Mouse (Mus musculus): ENCODE measurements around the gene Creld2.

The Creld2 gene

DNA sequence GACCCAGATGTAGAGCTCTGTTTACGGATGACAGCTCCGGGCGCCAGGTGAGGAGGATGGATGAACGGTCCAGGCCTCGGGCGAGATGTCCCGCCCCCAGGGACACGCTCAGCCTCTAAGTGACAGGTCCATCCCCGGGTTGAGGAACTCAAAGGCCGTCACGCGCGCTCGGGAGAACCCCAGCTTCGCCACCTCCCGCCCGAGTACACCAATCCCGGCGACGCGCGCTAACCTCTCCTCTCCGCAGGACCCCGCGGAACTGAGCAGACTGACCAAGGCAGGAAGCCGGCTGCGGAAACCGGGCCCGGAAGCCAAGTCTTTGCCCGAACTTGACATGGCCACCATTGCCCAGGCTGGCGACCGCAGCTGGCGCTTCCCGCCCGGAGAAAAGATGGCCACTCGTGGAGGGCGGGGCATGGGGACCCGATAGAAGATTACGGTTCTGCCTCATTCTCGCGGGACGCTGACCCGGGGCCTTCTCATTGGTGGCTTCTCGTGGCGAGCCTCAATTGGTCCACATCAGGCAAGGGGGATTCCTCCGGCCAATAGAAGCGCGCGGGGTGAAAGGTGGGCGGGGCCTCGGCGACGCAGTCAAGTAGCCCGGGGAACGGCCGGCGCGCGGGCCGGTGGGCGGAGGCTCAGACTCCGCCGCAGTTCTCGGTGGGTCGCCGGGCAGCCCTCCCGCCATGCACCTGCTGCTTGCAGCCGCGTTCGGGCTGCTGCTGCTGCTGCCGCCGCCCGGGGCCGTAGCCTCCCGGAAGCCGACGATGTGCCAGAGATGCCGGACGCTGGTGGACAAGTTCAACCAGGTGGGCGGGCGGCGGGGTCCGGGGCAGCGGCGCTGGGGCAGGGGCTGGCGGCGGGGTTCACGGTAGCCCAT lies at the start of gene Creld2, which contains the start of gene Alg12:
Gene Creld2, plus strand, starts transcription at position 621 of the 880 bp plus-strand sequence.
Gene Alg12, minus strand, starts transcription at position 293 of the 880 bp plus-strand sequence.
- CTCF ChIA-PET, result interaction anchor here (0.6 to 2.5 kb wide), 13 partner anchors 9 to 699 kb away, joined by 3 to 13 read pairs (median 4); partner anchors contain the start of genes Hdac10 (in 1 of the 4) and Ppp6r2 (in 1 of the 4)

DNA sequence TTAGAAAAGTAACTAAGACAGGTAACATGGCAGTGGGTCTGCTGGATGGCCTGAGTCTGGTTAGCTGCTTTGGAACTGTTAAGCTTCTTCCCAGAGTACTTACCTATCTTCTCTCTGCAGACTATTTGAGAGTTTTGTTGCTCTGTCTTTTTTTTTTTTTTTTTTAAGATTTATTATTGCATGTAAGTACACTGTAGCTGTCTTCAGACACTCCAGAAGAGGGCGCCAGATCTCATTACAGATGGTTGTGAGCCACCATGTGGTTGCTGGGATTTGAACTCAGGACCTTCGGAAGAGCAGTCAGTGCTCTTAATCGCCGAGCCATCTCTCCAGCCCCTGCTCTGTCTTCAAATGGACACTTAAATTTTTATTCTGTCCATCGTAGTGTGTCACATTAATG lies 44.8 kb upstream of the Creld2 start:
- CTCF ChIA-PET, result interaction anchor here (0.5 to 1.9 kb wide), 8 partner anchors 10 to 585 kb away, joined by 3 to 7 read pairs (median 4); no protein-coding TSS in a partner anchor
- POLR2A ChIA-PET, result interaction anchor here in 3 of 4 experiments (0.6 to 1.8 kb wide), 10 partner anchors 9 to 147 kb away, joined by 3 to 7 read pairs (median 4); partner anchors contain the start of gene Zbed4 (in 1 of the 3)

More for the DNA sequence above, at the start of gene Creld2, which contains the start of gene Alg12:
- POLR2A ChIA-PET, result interaction anchor here (0.6 to 3.5 kb wide), 62 partner anchors 9 to 694 kb away, joined by 3 to 19 read pairs (median 4); partner anchors contain the start of genes Pim3 (in 3 of the 4), Tubgcp6 (in 2 of the 4) and Zbed4 (in 2 of the 4)

DNA sequence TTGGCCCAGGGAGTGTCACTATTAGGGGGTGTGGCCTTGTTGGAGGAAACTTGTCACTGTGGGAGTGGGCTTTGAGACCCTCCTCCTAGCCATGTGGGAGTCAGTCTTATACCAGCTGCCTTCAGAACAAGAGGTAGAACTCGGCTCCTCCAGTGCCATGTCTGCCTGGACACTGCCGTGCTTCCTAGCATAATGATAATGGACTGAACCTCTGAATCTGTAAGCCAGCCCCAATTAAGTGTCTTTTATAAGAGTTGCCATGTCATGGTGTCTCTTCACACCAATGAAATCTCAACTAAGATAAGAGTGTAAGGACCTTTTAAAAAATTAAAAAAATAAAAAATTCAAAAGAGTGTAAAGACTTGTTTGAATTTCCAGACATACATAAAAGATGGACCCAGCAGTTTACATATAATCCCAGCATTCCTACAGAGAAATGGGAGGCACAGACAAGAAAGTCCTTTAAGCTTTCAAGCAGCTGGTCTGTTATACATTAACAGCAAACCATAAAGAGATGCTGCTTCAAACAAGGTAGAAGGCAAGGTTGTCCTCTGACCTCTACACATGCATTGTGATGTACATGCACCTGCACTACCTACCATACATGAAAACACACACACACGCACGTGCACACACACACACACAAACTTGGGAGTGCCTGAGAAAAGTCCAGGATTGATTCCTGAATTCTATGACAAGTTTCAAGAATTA lies 27.2 kb upstream of the Creld2 start:
- ChIA-PET CTCF (no interaction called here), POLR2A (interaction anchor here in 1 of 4 experiments (1.2 kb wide), 1 partner anchor 83 kb away, joined by 3 read pairs; no protein-coding TSS in a partner anchor)

DNA sequence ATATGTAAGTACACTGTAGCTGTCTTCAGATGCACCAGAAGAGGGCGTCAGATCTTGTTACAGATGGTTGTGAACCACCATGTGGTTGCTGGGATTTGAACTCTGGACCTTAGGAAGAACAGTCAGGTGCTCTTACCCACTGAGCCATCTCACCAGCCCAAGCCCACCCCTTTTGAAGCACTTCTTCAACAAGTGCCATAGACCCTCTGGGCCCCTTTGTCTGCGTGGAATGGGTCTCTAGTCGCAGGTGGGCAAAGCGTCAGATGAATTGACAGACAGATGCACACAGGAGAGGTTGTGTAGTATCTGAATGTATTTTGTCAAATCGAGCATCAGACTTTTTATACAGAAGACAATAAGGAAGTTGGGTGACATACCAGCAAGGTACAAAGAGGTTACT lies 24.7 kb upstream of the Creld2 start:
- POLR2A ChIA-PET, result interaction anchor here in 3 of 4 experiments (0.6 to 2.9 kb wide), 5 partner anchors 14 to 109 kb away, joined by 3 to 9 read pairs (median 4); no protein-coding TSS in a partner anchor
- CTCF ChIA-PET, result interaction anchor here in 1 of 4 experiments (0.6 kb wide), 1 partner anchor 1027 kb away, joined by 7 read pairs; no protein-coding TSS in a partner anchor

DNA sequence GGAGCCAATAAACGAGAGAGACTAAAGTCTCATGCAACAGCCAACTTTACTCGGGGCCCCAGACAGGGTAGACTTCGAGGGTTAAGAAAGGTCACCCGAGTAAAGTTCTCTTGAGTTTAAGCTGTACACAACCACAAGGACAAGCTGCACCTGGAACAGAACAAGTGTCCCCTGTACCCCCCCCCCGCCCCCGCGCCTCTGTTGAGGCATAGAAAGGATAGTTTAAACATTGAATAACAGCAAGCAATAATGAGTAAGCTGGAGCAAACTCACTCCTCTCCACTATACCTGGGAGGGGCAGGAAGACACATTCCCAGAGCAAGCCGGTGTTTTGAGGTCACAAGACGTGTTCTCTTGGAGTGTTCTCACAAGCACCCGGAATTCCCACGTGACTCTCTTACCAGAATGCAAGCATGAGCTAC lies 19.5 kb upstream of the Creld2 start:
- ChIA-PET CTCF (interaction anchor here in 2 of 4 experiments (0.7 to 1.6 kb wide), 5 partner anchors 15 to 515 kb away, joined by 3 to 10 read pairs (median 5); partner anchors contain the start of gene Sbf1 (in 1 of the 2)), POLR2A (interaction anchor here in 3 of 4 experiments (0.7 to 1.8 kb wide), 18 partner anchors 9 to 510 kb away, joined by 3 to 9 read pairs (median 4); partner anchors contain the start of genes Alg12 (in 2 of the 3), Pim3 (in 2 of the 3), Creld2 (in 1 of the 3) and Zbed4 (in 1 of the 3))

DNA sequence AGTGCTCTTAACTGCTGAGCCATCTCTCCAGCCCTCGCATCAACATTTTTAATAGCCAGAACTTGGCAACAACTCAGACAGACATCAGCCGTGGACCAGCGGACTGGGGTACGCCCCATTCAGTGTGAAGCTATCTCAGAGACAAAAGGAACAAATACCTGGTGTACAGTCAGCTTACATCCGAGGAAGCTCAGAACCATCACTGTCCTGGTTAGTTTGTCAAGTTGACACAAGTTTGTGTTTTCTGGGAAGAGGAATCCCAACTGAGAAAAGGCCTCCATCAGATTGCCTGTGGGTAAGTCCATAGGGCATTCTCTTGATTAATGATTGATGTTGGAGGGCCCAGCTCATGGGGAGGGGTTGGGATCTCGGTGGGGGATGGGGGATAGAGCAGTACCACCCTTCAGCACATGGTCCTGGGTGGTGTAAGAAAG lies 18.5 kb upstream of the Creld2 start:
- ChIA-PET CTCF (interaction anchor here in 2 of 4 experiments (0.6 to 2.1 kb wide), 5 partner anchors 14 to 514 kb away, joined by 3 to 8 read pairs (median 5); partner anchors contain the start of gene Sbf1 (in 1 of the 2)), POLR2A (interaction anchor here in 3 of 4 experiments (0.5 to 1.9 kb wide), 16 partner anchors 8 to 92 kb away, joined by 3 to 9 read pairs (median 4); partner anchors contain the start of genes Alg12 (in 1 of the 3), Creld2 (in 1 of the 3) and Zbed4 (in 1 of the 3))

DNA sequence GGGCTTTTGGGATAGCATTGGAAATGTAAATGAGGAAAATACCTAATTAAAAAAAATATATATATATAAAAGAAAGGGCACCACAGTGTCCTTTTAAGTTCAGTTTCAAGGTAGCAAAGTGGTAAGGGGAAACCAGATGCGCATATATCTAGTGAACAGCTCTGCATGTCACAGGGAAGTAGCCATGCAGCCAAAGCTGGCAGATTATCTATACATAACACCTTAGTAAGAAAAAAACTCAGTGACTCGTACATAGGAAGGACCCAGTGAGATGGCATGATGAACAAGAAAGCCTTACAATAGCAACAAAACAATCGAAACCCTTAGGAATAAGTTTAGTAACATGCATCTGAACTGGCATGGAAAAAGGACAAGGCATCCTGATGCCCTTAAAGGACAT lies 17.5 kb upstream of the Creld2 start:
- ChIA-PET POLR2A (interaction anchor here in 3 of 4 experiments (0.6 to 1.9 kb wide), 13 partner anchors 8 to 271 kb away, joined by 3 to 7 read pairs (median 4); partner anchors contain the start of genes Zbed4 (in 2 of the 3), Alg12 (in 1 of the 3), Creld2 (in 1 of the 3) and Pim3 (in 1 of the 3)), CTCF (interaction anchor here in 2 of 4 experiments (0.6 to 2.1 kb wide), 3 partner anchors 12 to 326 kb away, joined by 3 to 6 read pairs (median 3); partner anchors contain the start of gene Hdac10 (in 1 of the 2))

DNA sequence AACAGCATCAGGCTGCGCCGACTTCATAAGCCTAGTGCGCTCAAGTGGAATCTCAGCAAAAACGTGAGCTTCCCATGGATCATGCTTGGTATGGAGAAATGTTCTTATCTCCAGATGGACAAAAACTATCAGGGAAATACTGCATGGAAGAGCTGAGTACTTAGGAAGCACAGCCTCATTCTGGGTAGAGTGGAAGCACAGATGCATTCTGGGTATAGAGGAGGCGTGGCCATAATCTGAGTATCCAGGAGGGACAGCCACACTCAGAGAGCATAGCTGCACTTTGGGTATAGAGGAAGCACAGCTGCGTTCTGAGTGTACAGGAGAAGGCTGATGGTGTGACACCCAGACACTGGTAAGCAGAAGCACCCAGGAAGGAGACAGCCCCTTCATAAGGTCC lies 17.1 kb upstream of the Creld2 start:
- ChIA-PET CTCF (interaction anchor here in 2 of 4 experiments (0.6 to 2.1 kb wide), 3 partner anchors 12 to 326 kb away, joined by 3 to 6 read pairs (median 3); partner anchors contain the start of gene Hdac10 (in 1 of the 2)), POLR2A (interaction anchor here in 3 of 4 experiments (0.6 to 1.9 kb wide), 15 partner anchors 8 to 271 kb away, joined by 3 to 7 read pairs (median 3); partner anchors contain the start of genes Alg12 (in 2 of the 3), Creld2 (in 2 of the 3), Zbed4 (in 2 of the 3) and Pim3 (in 1 of the 3))

DNA sequence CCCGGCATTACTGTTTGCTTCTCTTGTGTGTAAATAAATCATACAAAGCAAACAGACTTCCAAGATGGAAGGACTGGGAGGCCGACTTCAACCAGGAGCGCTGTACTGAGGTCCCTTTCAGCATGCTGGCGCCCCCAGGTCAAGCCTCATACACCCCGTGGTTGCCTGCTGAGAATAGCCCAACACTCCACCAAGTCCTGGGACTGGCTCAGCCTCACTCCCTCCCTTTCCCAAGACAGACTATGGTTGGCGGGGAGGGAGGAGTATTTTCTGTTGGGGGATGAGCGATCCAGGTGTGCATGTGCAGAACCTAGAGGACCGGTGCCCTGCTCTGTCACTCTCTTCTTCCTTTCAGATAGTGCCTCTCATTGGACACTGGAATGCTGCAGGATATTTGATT lies 11.3 kb upstream of the Creld2 start:
- ChIA-PET POLR2A (interaction anchor here in 3 of 4 experiments (0.6 to 3.6 kb wide), 12 partner anchors 8 to 809 kb away, joined by 3 to 16 read pairs (median 4); partner anchors contain the start of genes Alg12 (in 2 of the 3), Creld2 (in 1 of the 3) and Zbed4 (in 1 of the 3)), CTCF (interaction anchor here in 1 of 4 experiments (1.0 kb wide), 1 partner anchor 20 kb away, joined by 5 read pairs; no protein-coding TSS in a partner anchor)

DNA sequence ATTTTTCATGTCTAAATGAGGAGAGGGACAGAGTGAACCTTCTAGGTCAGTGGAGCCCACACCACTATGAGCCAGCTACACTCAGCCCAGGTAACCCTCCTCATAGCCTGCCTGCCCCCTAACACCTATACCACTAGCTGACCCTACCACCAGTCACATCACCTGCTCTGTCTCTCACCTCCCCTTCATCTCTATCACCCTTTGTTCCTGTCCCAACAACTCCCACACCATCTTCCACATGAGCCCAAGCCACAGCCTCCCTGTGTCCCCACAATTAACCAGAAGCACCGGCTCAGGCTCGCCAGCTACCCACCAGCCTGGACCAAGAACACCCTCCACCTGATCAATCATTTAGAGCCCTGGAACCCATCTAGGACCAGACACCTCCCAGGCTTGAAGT lies 9.1 kb upstream of the Creld2 start:
- ChIA-PET POLR2A (interaction anchor here in 2 of 4 experiments (0.8 to 3.6 kb wide), 6 partner anchors 8 to 52 kb away, joined by 3 to 16 read pairs (median 3); partner anchors contain the start of genes Alg12 (in 2 of the 2), Creld2 (in 1 of the 2) and Pim3 (in 1 of the 2)), CTCF (no interaction called here)

DNA sequence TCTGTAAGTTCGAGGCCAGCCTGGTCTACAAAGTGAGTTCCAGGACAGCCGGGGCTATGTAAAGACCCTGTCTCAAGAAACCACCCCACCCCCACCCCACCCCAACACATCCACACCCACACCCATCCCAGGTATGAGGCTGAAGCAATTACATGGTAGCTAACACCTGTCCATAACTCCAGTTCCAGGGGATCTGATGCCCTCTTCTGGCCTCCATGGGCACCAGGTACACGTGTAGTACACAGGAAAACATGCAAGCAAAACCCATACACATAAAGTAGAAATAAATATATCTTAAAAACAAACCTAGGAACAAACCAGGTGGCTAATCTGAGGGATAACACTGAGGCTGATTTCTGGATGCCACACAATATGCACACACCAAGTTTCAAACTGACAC lies 6.2 kb upstream of the Creld2 start:
- ChIA-PET POLR2A (interaction anchor here in 3 of 4 experiments (0.5 to 1.7 kb wide), 5 partner anchors 11 to 369 kb away, joined by 3 to 7 read pairs (median 3); partner anchors contain the start of genes Panx2 (in 1 of the 3) and Zbed4 (in 1 of the 3)), CTCF (interaction anchor here in 1 of 4 experiments (2.1 kb wide), 1 partner anchor 11 kb away, joined by 6 read pairs; no protein-coding TSS in a partner anchor)

DNA sequence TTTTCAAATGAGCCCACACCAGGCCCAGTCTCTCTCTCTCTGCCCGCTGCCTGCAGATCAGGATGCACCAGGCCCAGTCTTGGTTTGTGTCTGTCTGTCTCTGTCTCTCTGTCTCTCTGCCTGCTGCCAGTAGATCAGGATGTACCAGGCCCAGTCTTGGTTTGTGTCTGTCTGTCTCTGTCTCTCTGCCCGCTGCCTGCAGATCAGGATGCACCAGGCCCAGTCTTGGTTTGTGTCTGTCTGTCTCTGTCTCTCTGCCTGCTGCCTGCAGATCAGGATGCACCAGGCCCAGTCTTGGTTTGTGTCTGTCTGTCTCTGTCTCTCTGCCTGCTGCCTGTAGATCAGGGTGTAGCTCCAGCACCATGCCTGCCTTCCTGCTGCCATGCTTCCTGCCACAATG lies 5.6 kb upstream of the Creld2 start:
- ChIA-PET CTCF (interaction anchor here in 2 of 4 experiments (1.1 to 2.1 kb wide), 4 partner anchors 12 to 53 kb away, joined by 3 to 6 read pairs (median 4); no protein-coding TSS in a partner anchor), POLR2A (interaction anchor here in 3 of 4 experiments (0.9 to 1.7 kb wide), 5 partner anchors 12 to 184 kb away, joined by 3 to 7 read pairs (median 3); partner anchors contain the start of gene Zbed4 (in 1 of the 3))

DNA sequence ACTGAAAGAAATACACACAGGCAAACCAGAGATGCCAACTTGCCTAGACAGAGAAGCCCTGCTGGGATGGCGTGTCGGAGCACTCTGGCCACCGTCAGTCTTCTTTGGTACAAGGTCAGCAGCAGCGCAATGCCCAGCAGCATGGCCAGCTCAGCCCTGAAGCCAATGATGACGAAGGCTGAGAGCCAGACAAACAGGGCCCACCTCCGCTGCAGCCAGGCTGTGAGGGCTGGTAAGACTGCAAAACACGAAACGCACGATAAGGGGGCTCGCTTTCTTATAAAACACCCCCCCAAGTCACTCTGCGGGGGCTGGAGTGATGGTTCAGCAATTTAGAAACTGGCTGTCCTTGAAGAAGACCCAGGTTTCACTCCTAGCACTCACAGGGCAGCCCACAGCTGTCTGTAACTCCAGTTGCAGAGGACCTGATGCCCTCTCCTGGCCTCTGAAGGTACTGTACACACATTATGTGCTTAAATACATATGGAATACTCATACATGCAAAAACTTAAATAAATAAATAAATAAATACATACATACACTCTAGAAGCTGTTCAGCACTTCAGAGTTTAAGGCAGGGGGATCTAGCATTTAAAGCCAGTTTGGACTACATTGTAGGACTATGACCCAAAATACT lies 4.9 kb upstream of the Creld2 start:
- POLR2A ChIA-PET, result interaction anchor here in 3 of 4 experiments (0.5 to 1.8 kb wide), 11 partner anchors 12 to 185 kb away, joined by 3 to 7 read pairs (median 3); no protein-coding TSS in a partner anchor
- CTCF ChIA-PET, result interaction anchor here (0.5 to 2.1 kb wide), 16 partner anchors 9 to 313 kb away, joined by 3 to 23 read pairs (median 4); no protein-coding TSS in a partner anchor

DNA sequence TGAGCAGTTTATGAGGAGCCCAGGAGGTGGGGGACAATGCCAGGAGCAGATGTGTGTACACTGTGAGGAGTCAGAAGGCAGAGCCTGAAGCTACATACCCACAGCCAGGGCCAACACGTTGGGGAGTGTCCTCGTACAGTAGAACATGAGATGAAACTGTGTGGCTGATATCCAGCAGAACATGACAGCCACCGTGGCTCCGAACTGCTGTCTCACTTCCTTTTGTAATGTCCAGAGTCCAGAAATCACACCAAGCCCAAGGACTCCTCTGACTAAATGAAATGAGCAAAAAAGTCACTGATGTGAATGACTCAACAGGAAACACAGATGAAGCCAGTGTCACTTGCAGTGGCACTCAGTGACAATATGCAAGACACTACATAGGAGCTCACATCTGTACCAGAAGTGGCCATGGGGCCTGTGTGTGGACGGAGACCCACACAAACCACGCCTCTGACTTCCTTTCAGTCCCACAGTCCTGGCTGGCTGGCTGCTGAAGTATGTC lies 4.2 kb upstream of the Creld2 start:
- POLR2A ChIA-PET, result interaction anchor here in 3 of 4 experiments (0.8 to 1.8 kb wide), 8 partner anchors 11 to 109 kb away, joined by 3 to 5 read pairs (median 3); no protein-coding TSS in a partner anchor
- CTCF ChIA-PET, result interaction anchor here in 2 of 4 experiments (1.1 to 2.1 kb wide), 10 partner anchors 10 to 312 kb away, joined by 3 to 10 read pairs (median 5); no protein-coding TSS in a partner anchor

DNA sequence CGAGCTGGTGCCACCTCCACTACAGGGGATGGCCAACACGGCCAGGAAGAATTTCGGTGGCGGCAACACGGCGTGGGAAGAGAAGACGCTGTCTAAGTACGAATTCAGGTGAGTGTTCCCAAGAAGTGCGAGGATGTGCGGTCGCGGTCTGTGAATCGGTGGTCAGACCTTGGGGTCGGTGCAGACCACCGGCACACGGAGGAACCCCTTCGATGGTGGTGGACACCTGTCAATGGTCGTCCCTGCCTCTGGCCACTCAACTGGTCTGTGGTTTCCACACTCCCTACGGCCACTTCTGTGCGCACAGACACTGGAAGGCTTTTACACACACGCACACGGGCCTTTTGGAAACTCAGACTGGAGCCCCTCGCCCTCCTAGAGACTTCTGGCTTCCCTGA lies 459 bp downstream of the Creld2 start:
- CTCF ChIA-PET, result interaction anchor here in 3 of 4 experiments (0.6 to 2.5 kb wide), 3 partner anchors 8 to 102 kb away, joined by 3 to 13 read pairs (median 7); no protein-coding TSS in a partner anchor

More for the DNA sequence above, 459 bp downstream of the Creld2 start:
- POLR2A ChIA-PET, result interaction anchor here in 3 of 4 experiments (0.6 to 3.5 kb wide), 17 partner anchors 11 to 358 kb away, joined by 3 to 19 read pairs (median 5); partner anchors contain the start of genes Tubgcp6 (in 1 of the 3) and Zbed4 (in 1 of the 3)

All from embryonic stem cell, embryonic (primary cell).